Mouse (Mus musculus) ES-Bruce4 (cell line): Measurements from ENCODE around the gene Morc3. TPM values are rescaled to one million over a fixed set of nuclear protein-coding genes. Genes with fewer than 3 reads are reported as not detected.

Experiments used
- H3K27ac ChIP-seq: 2 replicates; pipeline ENCODE4 v1.5.1; 2012; ENCODE audit warnings: low read length, inconsistent platforms; ENCODE audit not compliant: insufficient read depth
- H3K27me3 ChIP-seq: 2 replicates; pipeline ENCODE4 v1.6.1; 2012; ENCODE audit warnings: mild to moderate bottlenecking, low read length, inconsistent platforms; ENCODE audit not compliant: control insufficient read depth, poor library complexity, insufficient read depth, severe bottlenecking
- H3K36me3 ChIP-seq: 2 replicates; pipeline ENCODE4 v1.6.1; 2012; ENCODE audit warnings: inconsistent platforms, mild to moderate bottlenecking, low read length, moderate library complexity; ENCODE audit not compliant: control insufficient read depth, poor library complexity, insufficient read depth, severe bottlenecking
- H3K4me1 ChIP-seq: one replicate; pipeline ENCODE4 v1.8.1; 2011; ENCODE audit warnings: low read length; ENCODE audit not compliant: control insufficient read depth, insufficient read depth
- H3K4me3 ChIP-seq: 2 replicates; pipeline ENCODE4 v1.5.1; 2011; ENCODE audit warnings: low read depth, mild to moderate bottlenecking, low read length
- H3K9ac ChIP-seq: 2 replicates; pipeline ENCODE4 v1.6.1; 2012; ENCODE audit warnings: low read depth, mild to moderate bottlenecking, inconsistent platforms; ENCODE audit not compliant: poor library complexity, severe bottlenecking
- H3K9me3 ChIP-seq: replicated peaks from 2 replicates; pipeline ENCODE4 v1.6.1; 2012; ENCODE audit warnings: mild to moderate bottlenecking, low read length, inconsistent platforms; ENCODE audit not compliant: control insufficient read depth, poor library complexity, insufficient read depth, severe bottlenecking
- CTCF ChIP-seq: IDR thresholded peaks from one replicate; pipeline ENCODE4 v1.8.1; 2011; ENCODE audit warnings: low read depth, low read length
- EP300 ChIP-seq: IDR thresholded peaks from 2 replicates; pipeline ENCODE4 v1.6.1; 2011; ENCODE audit warnings: low read depth, low read length; ENCODE audit not compliant: insufficient read depth
- POLR2A ChIP-seq: IDR thresholded peaks from one replicate; pipeline ENCODE4 v1.8.1; 2011; ENCODE audit warnings: low read length; ENCODE audit not compliant: insufficient read depth
- polyA plus RNA-seq: library from polyadenylated mRNA; stranded (reverse); fragments of >200 nt; gene quantifications from 2 replicates; pipeline ENCODE4 v1.2.4, GENCODE M21; 2011; ENCODE audit warnings: low read depth; ENCODE audit not compliant: missing spikeins, insufficient read depth, insufficient read length

The Morc3 gene
- polyA plus RNA-seq, 1 experiment = 152 TPM

DNA sequence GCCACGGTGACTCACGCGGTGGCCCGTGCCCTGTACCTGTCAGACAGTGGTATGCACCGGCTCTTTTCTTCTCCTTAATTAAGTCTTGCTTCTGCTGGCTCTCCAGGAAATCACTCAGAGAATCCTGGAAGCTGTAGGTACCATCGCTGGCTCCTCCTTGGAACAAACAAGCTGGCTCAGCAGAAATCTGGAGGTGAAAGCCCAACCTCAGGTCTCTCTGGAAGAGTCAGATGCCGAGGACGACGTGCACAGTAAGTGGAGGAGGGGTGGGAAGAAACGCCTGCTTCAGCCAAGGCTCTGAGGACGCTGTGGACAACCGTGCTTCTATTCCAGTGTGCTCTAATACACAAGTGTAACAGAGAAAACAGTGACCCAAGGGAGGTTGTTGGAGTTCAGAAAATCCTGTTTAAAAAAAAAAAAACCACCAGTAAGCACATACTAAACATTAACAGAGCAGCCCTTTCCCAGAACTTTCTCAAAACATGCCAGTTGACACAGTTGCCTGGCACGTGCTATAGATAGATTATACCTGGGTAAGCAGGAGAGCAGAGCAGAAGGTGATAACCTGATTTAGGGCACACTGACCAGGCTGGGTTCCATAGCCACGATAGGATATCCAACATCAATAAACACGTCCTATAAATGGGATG, 38.8 kb upstream of the Morc3 start:
- H3K4me3 ChIP-seq = no peak overlapping the region
- H3K4me1 ChIP-seq = peaks cover 6% of the 10 kb centered on the region
- no peak overlapping the region for H3K9ac ChIP-seq
- no peaks in the 10 kb centered on the region for H3K36me3 ChIP-seq
- H3K27ac ChIP-seq = no peak overlapping the region
- no peaks in the 10 kb centered on the region for H3K9me3 ChIP-seq
- H3K27me3 ChIP-seq = no peaks in the 10 kb centered on the region
- TF ChIP-seq CTCF (no peak), POLR2A (no peak), EP300 (no peak)

GRCm38 (mm10) chr16:93794845-93795244, 37.1 kb upstream of the Morc3 start:
- Histone ChIP-seq H3K27ac (peak overlapping the region; percentile 33), H3K9me3 (no peaks in the 10 kb centered on the region), H3K27me3 (no peaks in the 10 kb centered on the region), H3K36me3 (no peaks in the 10 kb centered on the region), H3K4me3 (peak overlapping the region; percentile 44), H3K4me1 (peaks cover 6% of the 10 kb centered on the region), H3K9ac (peak overlapping the region; percentile 42)
- no peak for TF ChIP-seq POLR2A
- TF ChIP-seq EP300 = peak; percentile 57; the same call in 1 of the 2 replicates

- no peak for TF ChIP-seq CTCF
- H3K9ac ChIP-seq = no peak overlapping the region
These were observed 36.5 kb upstream of the Morc3 start for GRCm38 (mm10) chr16:93795391-93795790.

GRCm38 (mm10) chr16:93797021-93797840, 34.7 kb upstream of the Morc3 start:
- H3K27ac ChIP-seq = no peak overlapping the region
- H3K9ac ChIP-seq = no peak overlapping the region
- no peaks in the 10 kb centered on the region for H3K36me3 ChIP-seq
- no peaks in the 10 kb centered on the region for H3K27me3 ChIP-seq
- peaks cover 2% of the 10 kb centered on the region for H3K4me1 ChIP-seq
- no peak overlapping the region for H3K4me3 ChIP-seq
- TF ChIP-seq EP300 (no peak), CTCF (no peak), POLR2A (no peak)
- H3K9me3 ChIP-seq = no peaks in the 10 kb centered on the region

More at GRCm38 (mm10) chr16:93795391-93795790, 36.5 kb upstream of the Morc3 start:
- peak overlapping the region; percentile 2 for H3K27ac ChIP-seq
- peaks cover 6% of the 10 kb centered on the region for H3K4me1 ChIP-seq
- H3K9me3 ChIP-seq = no peaks in the 10 kb centered on the region
- H3K27me3 ChIP-seq = no peaks in the 10 kb centered on the region
- no peaks in the 10 kb centered on the region for H3K36me3 ChIP-seq
- no peak overlapping the region for H3K4me3 ChIP-seq

DNA sequence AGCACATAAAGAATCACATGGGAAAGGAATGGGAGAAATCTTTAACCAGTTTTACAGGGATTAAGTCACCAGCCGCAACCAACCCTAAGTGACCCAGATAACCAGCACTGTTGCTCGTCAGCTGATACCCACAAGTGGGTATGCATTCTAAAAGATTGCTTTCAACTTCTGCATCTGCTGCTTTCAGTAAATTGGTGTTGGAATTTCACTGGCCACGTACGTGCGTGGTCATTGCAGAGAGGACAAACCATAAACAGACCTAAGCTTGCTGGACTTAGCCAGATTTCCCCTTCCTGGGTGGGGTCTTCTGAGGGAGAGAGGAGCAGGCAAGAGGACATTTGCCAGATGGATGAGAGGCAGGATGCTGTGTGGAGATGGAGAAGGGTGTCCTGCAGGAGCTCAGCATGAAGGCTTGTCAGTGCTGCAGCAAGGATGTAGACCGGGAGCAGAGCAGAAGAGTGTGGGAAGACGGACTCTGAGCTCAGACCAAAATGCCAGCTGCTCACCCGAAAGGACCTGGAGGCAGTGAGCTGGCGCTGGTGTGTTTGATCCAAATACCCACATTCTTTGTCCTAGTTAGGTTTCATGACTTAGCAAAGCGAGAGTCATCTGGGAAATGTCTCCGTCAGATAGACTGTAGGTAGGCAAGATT, 34.0 kb upstream of the Morc3 start:
- TF ChIP-seq CTCF (no peak), EP300 (no peak), POLR2A (no peak)
- Histone ChIP-seq H3K4me1 (peaks cover 2% of the 10 kb centered on the region), H3K27me3 (no peaks in the 10 kb centered on the region), H3K4me3 (no peak overlapping the region), H3K9ac (no peak overlapping the region), H3K27ac (no peak overlapping the region), H3K36me3 (no peaks in the 10 kb centered on the region), H3K9me3 (no peaks in the 10 kb centered on the region)

DNA sequence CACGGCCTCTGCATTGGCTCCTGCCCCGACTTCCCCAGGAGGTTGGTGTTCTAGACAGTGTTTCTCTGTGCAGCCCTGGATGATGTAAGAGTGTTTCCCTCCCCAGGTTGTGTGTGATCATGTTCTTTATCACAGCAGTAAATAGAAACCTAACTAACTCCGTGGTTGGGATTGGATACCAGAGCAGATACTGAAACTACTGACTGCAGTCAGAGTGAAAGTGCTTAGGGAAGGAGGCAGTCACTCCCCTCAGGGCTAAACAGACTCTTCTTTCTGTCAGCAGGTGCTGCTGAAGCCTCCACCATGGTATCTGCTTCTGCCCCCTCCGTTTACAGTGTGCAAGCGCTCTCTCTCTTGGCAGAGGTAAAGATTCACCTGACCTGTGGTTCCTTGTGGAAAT, 33.3 kb upstream of the Morc3 start:
- Histone ChIP-seq H3K4me1 (peaks cover 2% of the 10 kb centered on the region), H3K36me3 (no peaks in the 10 kb centered on the region), H3K27ac (no peak overlapping the region), H3K9me3 (no peaks in the 10 kb centered on the region), H3K4me3 (no peak overlapping the region), H3K27me3 (no peaks in the 10 kb centered on the region), H3K9ac (no peak overlapping the region)
- TF ChIP-seq EP300 (no peak), CTCF (no peak), POLR2A (no peak)
